Mouse (Mus musculus) spleen, embryonic (tissue): ENCODE results near the gene Fam189a2.

Experiments
- CTCF ChIA-PET: fragments of 350-600 bp; sonication (Branson Sonifier 250); formaldehyde crosslinking; loops from one replicate; lab custom pipeline; 2022; lab: Charles Lee

The Fam189a2 gene

DNA sequence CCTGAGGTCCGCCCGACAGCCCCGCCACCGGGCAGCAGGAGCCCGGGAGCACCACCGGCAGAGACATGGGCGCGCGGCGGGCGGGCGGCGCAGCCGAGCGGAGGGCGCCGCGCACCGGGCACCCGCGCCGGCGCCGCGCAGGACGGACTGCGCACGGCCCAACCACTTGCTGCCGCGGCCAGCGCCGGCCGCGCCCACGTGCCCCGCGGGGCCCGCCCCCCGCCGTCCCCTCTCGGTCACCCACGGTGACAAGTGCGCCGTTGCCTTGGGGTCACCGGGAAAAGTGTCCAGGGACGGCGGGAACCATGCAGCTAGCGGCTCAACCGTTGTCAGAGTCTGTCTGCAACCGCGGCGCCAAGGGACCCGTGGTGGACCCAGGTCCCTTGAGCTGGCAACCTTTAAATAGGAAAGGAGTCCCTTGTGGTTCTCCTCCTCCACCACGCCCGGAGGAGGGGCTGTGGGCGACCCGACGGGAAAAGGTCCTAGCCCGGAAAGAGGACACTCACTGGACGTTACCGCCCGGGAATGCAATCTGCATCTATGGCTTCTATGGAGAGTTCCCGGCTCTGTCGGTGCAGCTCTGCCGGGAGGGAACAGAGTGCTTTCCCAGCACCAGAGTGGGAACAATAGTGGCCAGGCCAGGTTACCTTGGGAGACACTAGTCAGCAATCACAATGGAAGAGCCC lies at the start of gene Fam189a2:
Gene Fam189a2 (minus strand): TSS at position 149 of the 686 bp plus-strand sequence.
- CTCF ChIA-PET = no interaction called here

DNA sequence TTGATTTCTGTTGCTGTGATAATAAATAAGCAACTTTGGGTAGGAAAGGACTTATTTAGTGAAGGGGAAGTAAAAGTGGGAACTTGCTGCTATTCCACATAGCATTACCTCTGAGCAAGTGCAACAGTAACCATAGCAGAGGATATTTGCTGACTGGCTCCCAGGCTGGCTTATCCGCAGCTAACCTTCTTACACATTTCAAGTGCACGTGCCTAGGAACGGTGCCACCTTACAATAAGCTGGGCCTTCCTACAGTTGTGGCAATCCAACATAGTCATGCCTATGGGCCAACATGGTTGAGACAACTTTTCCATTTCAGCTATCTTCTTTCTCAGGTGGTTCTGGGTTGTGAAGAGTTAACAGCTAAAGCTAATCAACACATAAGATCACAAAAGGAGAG lies 46.8 kb upstream of the Fam189a2 start:
- CTCF ChIA-PET = no interaction called here

DNA sequence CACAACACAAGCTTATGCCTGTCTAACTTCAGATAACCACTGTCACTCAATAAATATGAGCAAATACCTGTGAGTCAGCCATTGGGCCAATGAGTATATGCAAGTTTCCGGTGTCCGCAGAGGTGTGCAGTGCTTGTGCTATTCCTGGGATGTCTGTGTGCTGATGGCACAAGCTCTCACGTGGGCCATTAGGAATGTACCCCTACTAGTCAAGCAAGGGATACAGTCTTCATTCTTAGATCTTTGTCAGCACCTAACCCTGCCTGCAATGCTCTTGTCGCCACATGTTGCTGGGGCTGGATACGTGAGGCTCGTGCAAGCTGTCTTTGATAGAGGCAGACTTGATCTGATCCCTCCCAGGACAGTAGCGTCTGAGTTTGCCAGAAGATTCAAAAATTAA lies 45.7 kb upstream of the Fam189a2 start:
- CTCF ChIA-PET = no interaction called here

DNA sequence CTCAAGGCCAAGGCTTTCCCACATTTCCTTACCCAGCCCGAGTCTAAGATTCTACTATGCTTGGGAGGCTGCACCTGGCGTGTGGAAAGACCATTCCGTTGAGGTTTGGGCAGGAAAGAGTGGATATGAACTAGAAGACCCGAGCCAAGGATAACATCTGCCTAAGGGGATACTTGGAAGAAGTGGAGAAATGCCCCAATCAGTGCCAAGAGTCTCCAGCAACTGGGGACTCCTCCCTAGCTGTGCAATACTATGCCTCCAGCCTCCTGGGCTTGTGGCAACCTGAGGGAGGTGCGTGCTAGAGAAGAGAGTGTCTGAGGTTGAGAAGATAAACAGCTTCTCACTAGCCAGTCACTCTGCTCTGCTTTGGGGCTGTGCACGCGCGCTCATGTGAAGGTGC lies 45.1 kb upstream of the Fam189a2 start:
- CTCF ChIA-PET = interaction anchor here (0.6 kb wide), 1 partner anchor 317 kb away, joined by 3 read pairs; no protein-coding TSS in a partner anchor

DNA sequence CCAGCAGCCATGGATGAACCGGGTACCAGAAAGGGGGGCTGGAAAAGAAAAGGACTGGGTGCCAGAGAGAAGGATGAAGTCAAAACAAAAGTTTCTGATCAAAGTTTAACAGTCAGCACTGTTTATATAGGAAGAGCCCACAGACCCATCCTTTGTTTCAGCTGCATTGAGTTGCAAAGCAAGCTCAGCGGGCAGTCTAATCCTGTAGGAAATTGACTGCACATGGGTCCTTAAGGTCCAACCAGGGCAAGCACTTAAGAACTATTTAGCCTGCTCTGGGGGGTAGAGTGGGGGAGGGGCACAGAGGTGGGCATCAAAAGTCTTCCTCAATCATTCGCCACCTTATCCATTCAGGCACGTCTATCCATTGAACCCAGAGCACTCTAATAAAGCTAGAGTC lies 42.3 kb upstream of the Fam189a2 start:
- CTCF ChIA-PET = no interaction called here

DNA sequence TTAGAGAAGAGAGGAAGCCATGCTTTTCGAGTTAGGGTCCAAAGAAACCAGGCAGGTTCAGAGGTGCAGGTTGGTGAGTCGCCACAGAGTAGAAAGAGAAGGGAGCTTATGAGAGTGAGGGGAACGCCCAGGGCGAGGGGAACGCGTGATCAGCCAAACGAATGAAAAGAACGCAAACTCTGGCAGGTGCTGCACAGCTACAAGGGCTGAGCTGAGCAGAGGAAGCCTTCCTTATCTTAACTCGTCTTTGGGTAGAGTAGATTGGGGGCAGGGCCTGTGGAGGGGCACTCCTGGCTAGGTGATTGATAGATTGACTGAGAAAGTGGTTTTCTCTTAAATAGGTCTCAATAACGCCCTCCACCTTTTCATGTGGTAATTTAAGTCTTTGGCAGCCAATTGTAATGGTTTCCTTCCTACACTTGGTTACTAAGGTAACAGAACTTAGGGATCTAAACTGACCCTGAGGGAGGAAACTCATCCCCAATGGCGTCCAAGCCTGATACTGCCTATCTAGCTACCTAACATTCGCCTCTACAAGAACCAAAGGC lies 33.6 kb upstream of the Fam189a2 start:
- CTCF ChIA-PET = interaction anchor here (0.6 kb wide), 2 partner anchors 29 to 355 kb away, joined by 4 read pairs; no protein-coding TSS in a partner anchor

DNA sequence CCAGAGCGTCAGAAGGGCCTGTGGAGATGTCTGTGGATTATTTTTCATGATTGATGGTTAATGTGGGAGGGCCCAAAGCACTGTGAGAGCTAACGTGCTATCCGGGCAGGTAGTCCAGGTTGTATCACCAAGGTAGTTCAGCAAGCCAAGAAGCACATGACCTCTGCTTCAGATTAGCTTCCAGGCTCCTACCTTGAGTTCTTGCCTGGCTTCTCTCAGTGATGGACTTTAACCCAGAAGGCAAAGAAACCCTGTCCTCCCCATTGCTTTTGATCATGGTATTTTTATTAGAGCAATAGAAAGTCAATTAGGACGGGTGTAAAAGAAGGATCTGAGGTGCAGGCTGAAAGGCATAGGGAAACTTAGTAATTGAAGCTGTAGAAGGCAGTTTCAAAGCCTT lies 32.8 kb upstream of the Fam189a2 start:
- CTCF ChIA-PET = interaction anchor here (0.6 kb wide), 2 partner anchors 29 to 354 kb away, joined by 4 read pairs; no protein-coding TSS in a partner anchor

DNA sequence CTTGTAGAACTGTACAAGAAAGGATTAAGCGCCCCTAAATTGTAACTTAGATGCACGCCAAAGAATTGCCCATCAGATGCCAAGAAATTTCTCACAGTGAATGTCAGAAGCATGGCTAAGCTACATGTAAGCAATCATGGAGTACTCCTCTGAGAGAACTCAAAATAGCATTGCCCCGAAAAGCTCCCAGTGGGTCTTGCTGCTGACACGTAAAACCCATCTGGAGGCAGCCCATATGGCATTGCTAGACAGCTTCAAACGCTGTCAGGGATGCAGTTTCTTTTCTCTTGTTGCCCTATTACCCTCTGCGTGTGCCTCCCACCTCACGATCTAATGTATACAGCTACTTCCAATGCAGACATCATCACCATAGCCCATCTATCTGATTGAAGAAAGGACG lies 28.0 kb upstream of the Fam189a2 start:
- CTCF ChIA-PET = no interaction called here

DNA sequence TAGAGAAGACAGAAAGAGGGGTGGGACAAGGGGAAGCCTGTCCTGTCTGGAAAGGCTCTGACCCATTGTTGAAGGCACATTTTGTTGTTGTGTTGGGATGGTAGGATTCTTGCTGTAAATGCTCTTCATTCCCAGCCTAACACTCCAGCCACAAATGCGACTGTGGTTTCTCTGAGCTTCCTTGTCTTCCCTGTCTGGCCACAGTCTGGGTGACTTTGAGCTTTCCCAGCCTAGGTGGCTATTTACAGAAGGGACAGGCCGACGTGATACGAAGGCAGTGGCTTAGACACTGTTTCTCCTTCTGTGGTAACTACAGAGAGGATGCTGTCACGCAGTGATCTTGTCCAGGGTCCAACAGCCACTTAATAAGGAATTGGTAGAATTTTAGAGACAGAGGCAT lies 27.2 kb upstream of the Fam189a2 start:
- CTCF ChIA-PET = no interaction called here

DNA sequence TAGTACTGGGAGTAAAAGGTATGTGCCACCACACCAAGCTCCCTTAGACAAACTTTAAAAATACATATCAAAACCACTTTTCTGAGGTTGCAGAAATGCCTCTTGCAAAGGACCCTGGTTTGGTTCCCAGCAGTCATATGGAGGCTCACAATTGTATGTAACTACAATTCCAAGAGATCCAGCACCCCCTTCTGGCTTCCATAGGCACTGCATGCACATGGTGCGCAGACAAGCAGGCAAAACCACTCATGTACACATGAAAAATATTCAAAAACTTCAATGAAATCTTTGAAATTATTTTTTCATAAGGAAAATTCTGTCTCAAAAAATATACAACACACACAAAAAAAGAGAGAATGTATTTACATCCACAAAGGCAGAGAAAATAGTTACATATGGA lies 26.1 kb upstream of the Fam189a2 start:
- CTCF ChIA-PET = no interaction called here

DNA sequence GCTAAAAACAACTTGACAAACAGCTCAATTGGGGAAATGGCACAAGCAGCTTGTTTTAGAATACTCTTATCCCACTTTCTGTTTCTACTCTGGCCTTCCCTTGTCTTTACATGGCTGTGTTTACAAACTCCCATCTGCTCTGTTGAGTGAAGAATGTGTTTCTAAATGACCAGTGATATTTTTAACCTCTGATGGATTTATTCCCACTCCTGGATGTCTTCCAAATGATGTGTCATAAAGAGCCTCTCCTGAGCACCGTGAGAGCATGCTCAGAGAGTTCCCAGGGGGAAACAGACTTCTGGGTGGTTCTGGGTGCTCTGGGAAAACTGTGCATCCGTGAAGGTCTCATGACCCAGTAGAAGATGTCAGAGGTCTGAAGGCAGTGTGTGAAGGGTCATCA lies 24.1 kb upstream of the Fam189a2 start:
- CTCF ChIA-PET = no interaction called here

DNA sequence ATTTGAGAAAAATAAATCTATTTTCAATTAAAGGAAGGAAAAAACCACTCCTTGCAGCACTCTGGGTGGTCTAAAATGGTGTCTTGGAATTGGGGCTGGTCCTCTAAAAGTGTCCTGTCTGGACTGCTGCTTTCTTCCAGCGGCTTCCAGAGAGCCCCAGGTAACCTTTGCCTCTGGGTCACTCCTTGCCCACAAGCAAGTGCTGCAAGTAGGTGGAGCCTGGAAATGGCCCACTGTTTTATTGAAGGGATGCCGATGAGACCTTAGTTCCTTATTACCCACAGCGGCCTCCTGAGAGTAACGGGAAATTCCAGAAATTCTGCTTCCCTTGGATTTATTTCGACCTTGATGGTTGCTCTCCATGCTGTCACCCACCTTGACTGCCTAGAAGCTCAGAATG lies 23.4 kb upstream of the Fam189a2 start:
- CTCF ChIA-PET = no interaction called here

DNA sequence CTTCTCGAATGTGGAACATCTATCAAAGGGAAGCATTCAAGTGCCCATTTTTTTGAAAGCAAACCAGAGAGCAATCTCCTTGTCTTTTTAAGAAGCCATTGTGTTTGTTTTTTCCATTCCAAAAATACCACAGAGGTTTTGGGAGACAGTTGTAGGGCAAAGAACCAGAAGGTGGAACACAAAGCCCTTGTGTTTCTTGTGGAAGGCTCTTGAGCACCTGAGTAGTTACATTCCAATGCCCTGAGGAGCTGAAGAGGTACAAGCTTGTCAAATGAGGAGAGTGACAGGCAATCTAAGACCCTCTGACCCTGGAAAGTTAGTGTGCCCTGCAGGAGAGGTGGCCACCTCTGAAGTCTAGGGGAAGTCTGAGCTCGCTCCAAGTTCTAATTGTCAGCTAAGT lies 19.7 kb upstream of the Fam189a2 start:
- CTCF ChIA-PET = interaction anchor here (0.6 kb wide), 1 partner anchor 91 kb away, joined by 3 read pairs; no protein-coding TSS in a partner anchor

DNA sequence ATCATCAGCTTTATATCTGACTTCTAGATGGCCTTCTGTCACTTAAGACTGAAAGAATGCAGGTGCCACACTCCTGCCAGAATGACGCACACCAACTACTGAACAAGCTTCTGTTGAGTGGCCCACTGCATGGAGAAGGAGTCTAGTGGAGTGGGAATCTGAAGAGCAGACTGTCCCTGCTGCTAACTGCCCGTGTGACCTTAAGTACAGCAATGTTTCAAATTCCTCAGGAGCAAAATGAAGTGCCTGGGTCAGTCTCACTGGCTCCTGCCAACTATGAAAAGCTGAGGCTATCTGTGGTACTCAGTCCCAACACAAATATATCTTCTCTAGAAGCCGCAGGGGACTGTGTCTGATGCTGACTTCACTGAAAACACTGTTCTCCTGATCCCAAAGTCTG lies 18.5 kb upstream of the Fam189a2 start:
- CTCF ChIA-PET = no interaction called here

DNA sequence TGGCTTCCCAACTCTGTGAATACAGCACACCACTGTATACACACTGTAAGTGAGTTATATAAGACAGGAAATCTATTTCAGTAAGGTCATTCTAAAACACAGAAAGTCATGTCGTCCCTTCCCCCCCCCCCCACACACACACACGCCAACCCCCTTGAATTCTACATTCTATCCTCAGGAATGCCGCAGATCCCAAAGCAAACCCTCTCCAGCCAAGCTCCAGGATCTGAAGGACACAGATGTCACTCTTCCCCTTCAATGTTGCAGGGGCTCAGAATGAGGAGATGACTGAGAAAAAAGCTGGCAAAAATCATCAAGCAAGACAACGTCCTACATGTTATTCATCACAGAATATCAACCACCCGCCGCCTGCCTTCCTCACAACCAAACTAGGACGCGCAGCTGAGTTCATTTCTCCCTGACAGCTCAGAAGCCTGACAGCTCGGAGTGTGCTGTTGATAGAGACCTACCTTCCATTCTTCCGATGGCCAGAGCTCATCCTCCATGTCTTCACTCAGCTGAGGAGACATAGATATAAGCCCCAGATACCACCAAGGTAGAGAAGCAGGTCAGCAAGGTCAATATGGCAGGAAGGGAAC lies 15.7 kb upstream of the Fam189a2 start:
- CTCF ChIA-PET = no interaction called here

DNA sequence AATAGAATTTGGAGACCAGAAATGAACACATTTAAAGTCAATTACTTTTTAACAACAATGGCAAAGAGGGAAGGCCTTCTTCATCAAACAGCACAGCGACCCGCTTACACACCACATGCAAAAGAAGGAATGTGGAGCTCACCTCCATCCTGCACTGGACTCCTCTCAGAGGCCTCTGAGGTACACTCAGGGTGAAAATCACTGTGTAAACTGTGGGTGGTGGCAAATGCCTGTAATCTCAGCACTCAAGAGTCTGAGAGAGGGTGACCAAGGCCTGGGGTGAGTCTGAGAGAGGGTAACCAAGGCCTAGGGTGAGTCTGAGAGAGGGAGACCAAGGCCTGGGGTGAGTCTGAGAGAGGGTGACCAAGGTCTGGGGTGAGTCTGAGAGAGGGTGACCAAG lies 11.6 kb upstream of the Fam189a2 start:
- CTCF ChIA-PET = no interaction called here

DNA sequence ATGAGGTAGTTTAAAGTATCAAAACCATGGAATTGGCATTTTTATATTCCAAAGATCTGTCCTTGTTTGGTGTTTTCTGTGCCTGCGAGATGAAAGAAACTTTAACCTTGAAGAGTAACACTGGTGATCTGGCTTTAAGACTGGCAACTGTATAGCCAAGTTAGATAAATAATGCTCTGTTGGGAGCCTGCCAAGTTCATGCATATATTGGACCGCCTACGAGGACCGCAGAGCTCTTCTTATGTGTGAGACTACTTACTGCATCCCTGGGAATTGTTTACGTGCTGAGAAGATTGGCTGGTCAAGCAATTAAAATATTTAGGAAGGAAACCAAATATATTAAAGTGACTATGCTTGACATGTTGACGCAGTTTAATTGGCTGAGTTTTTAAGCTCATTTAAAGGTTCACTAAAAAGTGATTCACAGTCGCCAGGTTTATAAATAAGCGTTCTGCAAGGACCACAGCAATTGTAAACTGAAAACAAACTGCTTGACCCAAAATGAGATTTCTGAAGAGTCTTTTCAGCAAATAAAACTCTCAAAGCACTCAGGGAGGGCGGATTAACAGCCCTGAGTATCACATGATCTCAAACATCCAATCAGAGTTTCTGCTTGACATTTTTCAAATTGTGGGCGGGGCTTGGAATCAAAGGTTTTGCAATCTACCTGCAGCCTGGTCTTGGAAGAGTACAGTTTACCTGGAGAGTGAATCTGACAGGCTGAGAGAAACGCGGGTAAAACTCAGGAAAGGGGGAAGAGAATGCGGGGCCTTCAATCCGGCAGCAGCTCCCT lies 8.4 kb upstream of the Fam189a2 start:
- CTCF ChIA-PET = no interaction called here

DNA sequence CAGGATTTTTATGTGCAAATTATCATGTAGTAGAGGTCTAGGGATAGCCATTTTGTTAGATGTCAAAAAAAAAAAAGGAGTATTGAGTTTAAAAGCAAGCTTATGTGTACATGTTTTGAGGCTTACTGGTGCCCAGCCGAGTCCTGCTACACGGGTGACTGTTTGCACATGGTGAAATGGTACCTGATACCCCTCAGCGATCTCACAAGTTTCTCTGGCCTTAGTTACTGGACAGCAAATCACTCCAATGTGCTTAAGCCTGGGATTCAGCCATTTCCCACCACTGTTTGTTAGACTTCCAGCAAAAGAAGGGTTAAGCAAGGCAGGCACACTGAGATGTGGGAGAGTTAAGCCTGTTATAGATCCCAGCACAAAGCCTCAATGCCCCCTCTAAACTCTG lies 3.5 kb upstream of the Fam189a2 start:
- CTCF ChIA-PET = no interaction called here

DNA sequence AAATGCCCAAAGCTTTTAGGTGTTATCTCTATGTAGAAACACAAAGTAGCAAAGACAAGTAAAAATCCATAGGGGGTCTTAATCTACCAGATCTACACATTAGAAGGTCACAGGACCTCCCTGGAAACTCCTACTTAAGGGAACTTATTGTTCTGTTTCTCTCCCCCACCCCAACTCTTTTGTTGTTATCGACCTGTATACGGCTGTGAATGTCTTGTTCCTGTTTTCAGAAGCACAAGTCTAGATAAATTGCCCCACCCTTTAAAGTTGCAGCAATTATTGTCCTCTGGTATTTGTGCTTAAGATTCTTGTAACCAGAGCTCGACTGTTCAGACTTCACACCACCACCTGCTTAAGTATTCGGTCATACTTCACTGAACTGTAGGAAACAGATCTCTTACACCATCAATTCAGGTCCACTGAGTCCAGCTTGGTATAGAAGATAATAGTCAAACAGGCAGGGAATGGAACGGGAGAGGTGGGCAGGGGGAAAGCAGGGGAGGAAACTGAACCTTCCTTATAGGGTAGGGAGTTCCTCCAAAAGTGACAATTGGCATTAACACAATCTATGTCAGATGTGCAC lies 1.9 kb upstream of the Fam189a2 start:
- CTCF ChIA-PET = no interaction called here

DNA sequence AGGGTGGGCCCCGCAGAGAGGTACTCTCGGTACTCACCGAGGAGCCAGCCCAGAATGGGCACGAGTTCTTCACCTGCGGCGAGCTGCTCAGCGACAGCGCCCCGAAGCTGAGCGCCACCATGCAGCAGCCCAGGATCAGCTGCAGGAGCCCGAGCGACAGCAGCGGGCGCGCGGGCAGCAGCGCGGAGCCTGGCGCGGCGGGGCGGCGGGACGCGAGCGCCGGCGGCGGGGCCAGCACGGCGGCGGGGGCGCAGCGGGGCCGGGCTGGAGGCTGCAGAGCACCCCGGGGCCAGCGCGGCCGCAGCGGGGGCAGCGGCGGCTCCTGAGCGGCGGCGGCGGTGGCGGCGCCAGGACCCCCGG lies 328 bp downstream of the Fam189a2 start:
- CTCF ChIA-PET = no interaction called here

DNA sequence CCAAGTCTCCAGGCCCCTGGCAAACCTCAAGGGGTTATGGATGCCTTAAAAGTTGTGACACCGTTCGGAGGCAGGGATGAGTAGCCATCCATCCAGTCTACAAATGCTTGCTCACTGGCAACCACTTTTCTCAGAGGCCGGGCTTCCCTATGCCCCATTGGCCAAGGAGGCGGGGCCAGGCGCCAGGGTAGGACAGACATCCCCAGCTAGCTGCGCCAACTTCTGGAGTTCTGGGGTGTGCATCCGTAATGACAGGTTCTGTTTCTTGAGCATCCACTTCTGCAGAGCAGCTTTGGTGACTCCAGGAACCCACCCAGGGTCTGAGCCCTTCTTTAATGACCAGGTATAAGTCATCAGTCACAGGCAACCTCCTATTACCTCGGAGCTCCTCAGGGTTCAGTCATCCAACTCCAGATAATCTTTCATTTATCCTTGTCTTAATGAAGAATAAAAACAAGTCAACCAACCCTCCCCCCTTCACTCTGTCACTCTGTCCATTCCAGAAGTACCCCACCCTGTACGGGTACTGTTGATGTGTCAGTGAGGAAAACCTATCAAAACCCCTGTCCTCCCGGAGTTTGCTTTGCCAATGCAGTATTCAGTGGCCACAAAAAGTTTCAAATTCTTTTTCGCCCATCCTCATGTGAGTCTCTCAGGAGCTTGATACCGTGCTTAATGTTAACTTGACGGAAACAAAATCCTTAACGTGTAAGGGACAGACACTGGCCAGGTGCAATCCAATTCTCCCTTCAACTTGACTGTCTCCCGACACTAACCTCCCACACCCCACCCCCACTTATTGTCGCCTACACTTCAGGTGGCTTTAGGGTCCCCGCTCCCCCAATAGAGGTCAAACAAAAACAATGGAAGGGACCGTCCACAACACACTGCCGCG lies 956 bp downstream of the Fam189a2 start:
- CTCF ChIA-PET = no interaction called here
